Mouse (Mus musculus): Measurements from ENCODE around the gene Usp53.

The Usp53 gene

DNA sequence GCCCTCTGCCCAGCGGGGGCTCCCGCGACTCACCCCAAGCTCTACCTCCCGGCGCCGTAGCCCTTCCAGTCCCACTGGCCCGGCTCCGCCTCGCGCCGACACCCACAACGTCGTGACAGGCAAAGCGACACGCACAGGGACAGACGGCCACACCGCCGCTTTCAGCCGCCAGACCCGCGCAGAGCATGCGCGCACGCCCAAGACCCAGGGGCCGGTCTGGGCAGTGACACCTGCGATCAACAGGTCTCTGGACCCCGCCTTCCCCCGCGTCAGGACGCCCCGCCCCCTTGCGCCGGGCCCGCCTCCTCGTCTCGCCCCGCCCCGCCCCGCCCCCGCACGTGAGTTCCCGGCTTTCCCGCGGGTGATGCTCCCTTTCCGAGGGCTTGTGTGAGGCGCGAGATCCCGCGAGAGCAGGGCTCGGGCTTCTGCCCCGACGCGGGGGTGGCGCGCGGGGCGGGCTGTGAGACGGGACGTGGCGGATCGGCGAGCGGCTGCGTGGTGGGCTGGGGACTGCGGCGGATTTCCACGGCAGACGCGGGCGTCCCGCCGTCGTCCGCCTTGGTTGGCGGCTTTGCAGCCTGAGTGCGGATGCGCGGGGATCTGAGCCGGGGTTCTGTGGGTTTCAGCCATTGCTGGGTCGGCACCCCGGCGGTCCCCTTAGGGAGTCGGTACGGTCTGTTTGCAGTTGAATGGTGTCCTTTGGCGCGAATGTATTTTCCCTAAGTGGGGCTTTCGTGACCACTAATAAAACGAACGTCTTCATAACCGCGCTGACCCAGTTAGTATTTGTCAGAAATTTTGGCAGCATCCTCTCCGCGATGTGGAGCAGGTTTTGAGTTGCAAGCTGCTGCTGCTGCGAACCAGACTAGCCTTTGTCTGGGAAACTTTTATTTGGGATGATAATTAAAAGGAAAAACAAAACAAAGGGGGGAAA, at the start of gene Usp53:
Usp53 (minus strand) TSS at position 262 of the 934 bp plus-strand sequence.
- DNase-seq = peak; percentile 98 to 99

DNA sequence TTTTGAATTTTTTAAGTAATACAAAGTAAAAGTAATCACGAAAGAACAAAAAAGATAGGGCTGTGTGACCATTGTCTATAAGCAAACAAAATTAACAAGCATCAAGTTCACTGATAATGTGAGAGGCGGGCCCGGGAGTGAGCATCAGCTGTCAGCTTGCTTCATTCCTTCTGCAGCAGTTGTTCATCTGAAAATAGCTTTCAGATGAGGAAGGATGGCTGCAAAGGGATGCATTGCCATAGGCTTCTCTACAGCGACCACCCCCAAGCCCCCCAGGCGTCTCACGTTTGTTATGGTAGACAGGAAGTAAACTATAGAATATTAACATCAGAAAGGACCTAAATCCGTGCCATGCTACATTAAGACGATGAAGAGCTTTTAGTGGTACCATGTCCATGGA, 49.5 kb upstream of the Usp53 start:
- no peak for DNase-seq

DNA sequence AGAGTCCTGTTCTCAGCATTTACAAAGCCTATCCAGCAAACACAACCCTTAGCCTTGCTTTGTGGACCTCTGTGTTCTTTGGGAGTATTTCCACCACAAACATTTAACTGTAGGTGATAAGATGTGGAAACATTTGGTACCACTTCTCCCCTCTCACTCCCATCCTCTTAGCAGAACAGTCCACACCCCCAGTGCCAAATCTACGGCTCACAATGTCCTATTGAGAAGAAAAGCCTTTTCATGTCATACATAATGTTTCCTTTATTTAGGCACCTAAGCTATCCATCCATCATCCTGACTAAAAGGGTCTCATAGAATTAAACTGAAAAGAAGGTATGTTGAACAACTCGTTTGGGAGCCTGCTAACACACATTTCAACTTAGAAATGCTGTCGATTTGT, 41.3 kb upstream of the Usp53 start:
- DNase-seq = no peak

DNA sequence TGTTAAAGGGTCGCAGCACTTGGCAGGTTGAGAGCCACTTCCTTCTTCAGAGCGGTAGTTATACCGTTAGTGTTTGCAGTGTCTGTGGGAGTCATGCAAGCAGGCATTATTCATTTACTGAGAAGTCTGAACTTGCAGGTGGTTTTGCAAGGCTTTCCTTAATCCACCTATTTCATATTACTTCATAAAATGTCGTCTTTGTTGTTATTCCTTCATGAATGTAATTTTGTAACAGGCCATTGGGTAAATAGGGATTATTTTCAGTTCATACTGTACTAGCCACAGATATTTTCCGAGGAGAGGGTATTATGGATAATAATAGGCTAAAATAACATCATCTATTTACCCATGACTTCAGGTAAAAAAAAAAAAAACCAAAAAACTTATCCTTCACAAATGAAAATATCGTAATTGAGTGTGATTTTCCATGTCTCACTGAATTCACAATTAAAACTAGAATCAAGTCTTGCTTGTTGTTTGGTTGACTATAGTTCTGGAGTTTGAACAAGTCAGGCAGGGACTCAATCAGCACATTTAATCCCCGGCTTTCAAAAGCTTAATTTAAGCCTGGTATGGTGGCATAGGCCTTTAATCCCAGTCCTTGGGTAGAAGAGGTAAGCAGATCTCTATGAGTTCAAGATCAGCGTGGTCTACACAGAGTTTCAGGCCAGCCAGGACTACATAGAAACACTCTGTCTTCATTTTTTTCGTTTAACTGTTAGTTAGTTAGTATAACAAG, 40.4 kb upstream of the Usp53 start:
- no peak for DNase-seq

DNA sequence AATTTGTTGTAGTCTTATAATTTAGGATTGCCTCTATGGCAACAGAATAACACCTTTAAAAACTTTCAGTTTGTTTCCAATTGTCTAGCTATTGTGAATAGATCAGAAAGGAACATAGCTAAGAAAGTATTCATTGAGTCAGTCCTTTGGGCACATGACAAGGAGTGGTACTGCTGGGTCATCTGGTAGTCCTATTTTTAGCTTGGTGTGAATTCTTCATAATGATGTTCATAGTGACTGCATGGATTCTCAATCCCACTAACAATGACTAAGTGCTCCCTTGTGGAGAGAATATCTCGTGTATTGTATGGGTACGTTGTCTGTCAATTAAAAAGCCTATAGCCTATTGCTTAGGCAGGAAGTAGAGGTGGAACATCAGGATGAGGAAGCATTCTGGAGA, 34.5 kb upstream of the Usp53 start:
- no peak for DNase-seq

DNA sequence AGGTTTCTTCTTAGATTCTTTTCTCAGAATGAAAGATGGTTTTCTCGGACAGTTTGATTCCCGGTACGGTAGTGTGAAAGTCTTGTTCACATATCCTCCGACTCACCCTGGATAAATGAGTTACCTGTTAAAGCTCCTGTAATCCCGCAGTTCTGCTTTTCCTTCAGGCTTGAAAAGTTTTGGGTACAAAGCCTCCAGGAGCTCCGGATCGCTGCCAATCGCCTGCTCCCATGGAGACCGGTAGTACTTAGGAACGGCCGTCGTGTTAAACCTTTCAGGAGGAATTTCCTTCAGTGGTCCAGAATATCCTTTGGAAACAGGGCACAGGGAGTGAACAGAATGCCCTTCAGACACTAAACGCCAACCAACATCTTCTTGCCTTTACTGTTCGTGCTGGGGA, 29.2 kb upstream of the Usp53 start:
- DNase-seq = no peak

DNA sequence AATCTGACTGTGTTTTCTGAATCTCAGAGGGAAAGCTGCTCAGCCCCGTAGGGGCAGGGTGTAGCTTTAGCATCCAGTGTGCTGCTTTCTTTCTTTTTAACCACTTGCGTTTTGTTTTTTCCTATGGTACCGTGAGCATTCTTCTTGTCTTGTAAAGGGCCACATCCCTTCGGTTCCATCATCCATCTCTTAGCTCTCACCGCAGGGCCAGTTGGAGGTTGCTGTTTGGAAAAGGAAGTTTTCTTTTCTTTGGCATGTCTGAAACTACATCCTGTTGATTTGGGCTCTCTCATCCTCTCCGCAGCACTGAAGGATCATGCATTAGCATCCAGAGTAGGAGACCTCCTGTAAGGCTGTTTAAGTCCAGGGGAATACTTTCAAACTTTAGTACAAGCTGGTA, 25.1 kb upstream of the Usp53 start:
- DNase-seq = no peak

DNA sequence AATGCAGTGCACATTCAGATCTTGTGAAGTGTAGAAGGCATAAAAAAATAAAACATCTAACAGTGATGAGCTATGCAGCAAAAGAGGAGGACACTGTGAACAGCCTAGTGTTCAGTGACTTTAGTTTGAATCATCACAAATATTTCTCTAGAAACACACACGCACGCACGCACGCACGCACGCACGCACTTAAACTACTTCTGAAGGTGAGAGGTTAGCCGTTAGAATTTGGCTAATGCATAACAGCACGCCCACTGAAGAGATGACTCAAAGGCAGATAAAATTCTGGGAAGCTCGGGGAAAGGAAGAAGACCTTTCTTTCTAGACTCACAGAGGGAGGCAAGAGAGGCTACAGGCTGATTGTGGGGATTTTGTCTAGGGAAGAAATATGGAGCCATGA, 23.1 kb upstream of the Usp53 start:
- DNase-seq = no peak

DNA sequence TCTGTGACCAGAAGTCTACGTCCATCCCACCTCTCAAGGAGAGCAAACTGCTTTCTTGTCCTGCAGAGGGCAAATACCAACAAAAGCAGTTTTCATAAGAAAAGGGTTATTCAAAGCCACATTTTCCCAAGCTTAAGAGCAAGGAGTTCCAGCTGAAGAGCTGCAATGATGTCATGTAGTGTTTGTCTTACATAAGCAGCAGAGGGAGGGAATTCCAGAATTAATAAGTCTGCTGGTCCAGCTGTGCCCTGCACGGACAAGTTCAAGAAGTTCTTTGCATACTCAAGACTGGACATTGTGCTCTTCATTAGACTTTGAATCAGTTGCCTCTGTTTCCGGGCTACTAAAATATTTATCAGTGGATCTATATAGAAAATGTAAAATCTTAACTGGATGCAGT, 16.7 kb upstream of the Usp53 start:
- no peak for DNase-seq

DNA sequence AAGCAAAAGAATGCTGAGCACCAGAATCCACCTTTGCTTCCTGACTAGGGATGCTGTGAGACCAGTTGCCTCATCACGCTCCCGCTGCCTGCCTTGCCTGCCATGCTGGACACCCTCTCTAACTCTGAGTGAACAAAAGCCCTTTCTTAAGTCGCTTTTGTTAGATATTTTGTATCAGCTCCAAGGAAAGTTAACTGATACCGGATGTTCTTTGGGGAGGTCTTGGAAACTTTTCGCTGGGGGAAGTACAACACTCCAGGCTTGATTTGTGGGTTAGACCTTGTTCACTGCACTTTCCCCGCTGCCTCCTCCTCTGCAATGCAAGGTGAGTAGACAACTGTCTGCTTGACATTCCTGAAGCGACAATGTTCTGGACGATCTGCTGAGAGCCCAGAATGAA, 14.2 kb upstream of the Usp53 start:
- no peak for DNase-seq

DNA sequence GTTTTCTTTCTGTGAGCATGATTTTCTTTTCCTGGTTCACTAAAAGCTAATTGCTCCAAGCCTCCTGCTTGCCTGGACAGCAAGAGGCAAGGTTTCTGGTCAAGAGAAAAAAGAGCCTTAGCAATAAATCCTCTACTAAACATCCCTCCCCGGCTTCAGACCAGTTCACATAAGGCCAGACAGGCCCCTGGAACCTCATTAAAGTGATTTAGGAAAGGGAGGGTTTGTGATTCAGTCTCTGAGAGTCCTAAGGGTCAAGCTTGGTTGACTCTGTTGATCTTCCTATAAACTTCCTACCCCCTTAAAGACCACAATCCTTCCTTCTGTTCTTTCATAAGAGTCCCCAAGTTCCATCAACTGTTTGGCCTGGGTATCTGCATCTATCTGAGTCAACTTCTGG, 12.7 kb upstream of the Usp53 start:
- DNase-seq = no peak

DNA sequence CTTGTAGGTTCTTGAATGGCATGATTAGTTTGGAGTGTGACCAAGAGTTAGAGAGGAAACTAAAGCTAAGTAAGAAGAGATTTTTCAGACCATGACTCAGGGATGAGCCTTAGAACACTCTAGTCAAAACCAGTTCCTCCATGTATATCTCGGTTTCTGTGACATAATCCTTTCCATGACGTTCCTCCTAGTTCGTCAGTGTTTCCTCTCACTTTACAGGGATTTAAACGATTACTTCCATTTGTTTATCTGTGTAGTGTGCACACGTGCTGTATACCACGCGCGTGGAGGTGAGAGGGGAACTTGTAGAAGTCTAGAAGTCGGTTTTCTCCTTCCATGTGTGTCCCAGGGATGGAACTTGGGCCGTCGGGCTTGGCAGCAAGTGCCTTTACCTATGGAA, 2.6 kb upstream of the Usp53 start:
- no peak for DNase-seq

DNA sequence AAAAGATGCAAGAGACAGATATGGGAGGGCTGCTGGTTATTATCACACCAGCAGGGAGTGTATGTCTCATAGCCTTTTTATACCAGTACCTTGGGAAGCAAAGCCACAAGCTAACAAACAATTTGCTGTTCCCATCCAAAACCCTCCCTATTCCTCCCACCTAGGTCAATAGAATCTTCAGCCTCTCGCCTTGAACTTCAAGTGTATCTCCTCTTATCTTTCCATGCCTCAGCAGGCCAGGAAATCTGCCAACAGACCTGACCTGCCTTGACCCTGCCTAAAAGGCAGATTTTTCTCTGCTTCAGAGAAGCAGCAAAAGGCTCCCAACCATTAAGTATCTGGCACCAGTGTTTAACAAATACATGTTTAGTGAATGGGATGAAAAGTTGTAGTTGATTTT, 2.1 kb upstream of the Usp53 start:
- DNase-seq = no peak

DNA sequence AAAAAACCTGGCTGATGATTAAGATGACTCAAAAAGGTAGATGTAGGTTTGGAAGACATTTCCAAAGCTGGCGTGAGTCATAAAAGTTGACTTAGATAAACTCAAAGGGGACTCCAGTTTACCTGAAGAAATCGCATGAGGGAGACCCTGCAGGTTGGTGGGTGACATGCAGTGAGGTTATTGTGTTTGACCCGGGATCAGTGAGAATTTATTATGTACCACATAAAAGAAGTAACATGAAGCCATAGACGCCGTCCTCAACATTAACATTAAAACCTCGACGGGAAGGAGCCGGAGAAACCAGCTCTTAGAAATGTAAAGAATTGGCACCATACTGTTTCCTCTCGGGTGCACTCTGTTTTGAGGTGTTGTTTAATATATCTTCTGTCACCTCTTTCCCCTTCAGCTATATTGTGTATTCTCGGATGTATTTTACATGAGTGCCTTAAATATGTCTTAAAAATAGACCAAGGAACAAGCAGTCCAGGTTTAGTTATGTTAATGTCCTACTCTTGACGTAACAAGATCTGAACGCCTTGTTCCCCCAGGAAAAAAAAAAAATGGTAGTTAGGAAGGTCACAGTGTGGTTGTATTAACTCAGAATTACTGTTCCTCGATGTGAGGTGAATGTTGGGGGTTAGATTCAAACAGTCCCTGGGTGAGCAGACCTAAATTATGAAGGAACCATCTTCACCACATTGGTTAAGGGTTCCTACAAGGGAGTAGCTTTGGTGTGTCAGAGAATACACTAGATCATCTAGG, 1.1 kb upstream of the Usp53 start:
- DNase-seq = no peak

DNA sequence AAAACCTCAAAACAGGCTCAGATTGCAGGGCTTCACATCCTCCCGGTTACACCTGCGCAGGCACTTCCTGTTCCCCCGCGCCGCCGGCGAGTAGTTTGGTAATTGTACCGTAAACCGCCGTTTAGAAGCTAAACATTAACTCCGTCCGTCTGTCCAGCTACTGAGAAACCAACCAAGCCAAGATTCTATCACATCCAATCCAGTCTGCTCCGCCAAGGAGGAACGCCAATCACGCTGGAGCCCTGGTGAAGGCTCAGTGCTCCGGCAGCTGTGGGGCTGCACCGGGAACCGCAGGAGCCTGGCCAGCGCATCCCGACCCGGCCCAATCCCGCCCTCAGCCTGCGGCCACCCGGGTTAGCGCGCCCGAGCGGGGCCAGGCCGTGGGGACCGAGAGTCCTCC, 461 bp downstream of the Usp53 start:
- no peak for DNase-seq

DNA sequence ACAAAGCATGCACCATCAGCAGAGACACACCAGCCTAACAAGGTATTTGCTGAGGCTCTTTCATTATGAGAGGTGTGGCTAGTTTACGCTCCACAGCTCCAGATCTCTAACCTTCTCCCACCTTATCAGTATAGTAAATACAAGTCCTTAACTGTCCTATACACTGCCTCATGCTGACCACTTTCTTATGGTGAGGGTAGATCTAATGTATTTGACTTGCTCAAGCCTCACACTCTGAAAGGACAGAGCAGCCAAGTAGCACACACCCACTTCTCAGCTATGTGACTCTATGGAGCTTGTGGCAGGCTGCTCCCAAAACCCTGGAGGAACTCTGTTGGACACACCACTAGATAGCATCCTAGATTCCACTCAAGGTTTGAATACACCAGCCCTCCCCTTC, 8.3 kb downstream of the Usp53 start:
- no peak for DNase-seq

DNA sequence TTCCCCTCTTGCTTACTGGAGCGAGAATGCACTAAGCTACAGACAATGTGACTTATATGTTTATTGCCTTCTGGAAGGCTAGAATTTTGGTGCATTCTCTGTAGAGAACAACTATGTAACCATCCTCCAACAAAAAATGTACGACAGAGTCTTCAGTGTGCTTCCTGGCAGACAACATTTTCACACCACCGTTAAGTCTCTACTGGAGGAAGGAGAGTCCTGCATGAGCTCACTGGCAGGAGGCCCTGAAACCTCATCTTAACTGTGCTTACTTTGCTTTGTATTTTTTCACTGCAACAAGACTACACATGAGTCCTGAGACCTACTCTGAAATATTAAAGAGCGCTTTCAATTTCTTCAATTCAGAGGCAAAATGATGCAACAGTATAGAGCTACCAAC, 8.9 kb downstream of the Usp53 start:
- no peak for DNase-seq

DNA sequence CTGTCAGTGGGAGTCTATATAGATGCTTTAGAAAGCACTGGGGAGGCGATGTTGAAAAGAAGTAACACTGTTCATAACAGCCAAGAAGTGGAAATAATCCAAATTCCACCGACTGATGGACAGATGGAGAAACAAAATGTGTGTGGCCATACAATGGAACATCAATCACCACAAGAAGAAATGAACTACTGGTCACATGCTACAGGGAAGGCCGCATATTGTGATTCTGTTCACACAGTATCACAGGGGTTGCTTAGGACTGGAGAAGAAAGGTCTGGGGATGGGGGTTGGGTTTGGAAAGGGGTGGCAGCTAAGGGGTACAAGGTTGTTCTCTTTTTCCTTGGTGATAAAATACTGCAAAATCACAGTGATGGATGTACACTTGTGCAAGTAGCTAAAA, 9.5 kb downstream of the Usp53 start:
- no peak for DNase-seq

DNA sequence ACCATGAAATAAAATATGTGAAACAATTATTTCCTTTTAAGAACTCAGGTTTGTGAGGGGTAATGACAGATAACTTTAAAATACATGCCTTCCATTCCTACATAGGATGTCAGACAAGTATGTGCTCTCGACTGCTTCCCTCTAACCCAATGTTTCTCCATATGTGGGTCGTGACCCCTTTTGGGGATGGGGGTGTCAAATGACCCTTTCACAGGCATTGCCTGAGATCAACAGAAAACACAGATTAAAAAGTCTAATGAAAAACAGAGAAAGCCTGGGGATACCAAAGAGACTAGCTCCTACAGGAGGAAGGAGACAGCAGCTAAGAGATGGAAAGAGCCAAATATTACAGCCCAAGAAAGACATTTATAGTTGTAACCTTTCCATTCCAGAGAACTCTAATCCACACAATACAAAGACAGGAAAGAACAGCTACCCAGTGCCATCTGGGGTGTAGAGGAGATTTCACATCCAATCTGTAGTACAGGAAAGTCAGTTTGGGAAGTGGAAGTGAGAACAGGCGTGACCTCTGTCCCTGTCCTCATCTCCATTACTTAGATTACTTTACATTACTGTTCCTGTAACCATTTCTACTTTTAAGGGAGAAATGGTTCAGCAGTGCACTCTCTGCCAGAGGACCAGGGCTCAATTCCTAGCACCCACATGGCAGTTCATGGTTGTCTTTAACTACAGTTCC, 12.0 kb downstream of the Usp53 start:
- DNase-seq = no peak

DNA sequence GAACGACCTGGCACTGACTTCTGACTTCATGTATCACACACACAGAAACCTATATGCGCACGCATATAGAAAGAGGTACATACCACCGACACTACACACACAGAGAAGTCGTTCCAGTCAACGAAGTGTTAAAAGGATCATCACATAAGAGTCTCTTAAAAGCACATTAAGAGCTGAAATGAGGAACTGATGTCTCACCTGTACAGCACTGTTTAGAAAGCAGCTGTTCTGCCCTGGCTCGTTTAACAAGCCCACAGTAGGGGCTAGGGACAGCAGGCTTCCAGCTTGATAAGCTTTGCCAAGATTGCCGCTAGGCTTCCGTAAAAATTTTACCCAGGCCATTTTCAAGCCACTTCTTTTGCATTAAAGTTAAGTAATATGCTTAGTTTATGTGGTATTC, 15.9 kb downstream of the Usp53 start:
- DNase-seq = no peak

DNA sequence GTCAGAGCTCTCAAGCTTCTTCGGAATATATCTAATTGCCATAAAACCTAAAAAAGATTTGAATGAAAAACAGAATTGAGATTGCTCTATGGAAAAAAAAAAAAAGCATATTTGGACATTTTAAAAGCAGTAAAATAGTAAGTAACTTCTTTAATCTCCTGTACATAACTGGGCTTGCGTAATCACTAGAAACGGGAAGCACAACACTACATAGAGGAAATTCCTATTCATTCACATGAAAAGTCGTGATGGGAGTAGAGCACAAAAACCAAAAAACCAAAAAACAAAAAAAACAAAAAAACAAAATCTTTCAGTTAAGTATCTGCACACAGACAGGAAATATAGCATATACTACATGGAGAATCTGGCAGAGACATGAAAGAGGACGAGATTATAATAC, 20.0 kb downstream of the Usp53 start:
- DNase-seq = no peak

DNA sequence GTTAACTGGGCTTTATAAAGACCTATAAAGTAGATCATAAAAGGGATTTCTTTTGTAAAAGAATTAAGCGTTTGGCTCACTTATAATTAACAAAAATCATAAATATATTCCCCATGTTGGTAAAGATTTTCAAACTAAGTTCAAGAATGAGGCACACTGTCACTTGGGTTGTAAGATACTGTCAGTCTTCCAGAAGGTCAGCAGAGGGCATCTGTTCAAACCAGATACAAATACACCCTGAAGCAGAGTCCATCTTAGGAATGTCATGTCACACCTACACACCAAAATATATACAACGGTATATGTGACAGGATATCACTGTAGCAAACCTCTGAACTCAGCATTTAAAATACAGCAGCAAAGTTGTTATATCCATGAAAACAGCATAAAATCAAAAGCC, 34.2 kb downstream of the Usp53 start:
- no peak for DNase-seq

DNA sequence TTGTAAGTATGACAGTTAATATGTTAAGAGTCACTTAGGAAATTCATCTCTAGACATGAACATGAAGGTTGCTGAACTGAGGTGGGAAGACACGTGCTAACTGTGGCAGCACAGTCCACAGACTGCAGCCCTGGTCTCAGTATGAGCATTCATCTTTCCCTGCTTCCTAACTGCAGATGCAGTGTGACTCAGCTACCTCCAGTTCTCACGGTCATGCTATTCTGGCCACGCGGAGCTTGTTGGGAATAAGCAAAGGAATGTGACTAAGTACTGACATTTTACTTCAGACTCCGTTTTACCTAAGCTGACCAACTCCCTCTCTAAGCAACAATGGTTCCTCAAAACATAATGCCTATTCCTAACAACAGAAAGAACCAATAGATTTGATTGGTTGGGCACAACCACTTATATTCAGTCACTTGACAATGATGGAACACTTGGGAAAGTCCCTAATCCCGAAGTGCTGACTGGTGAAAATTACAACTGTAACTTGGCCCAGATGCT, 40.9 kb downstream of the Usp53 start:
- DNase-seq = no peak
